Mouse (Mus musculus) liver, embryonic 11.5 days (tissue): ENCODE data around the gene Rilp. TPM values are rescaled to one million over a fixed set of nuclear protein-coding genes. Genes with fewer than 3 reads are reported as not detected.
"Not testable (repeated sequence)": the region's sequence is repeated elsewhere in the genome, so short reads cannot be mapped to it uniquely, and the experiment has no call there.

Source experiments
- ATAC-seq: fragments of 200-750 bp; cut with Nextera tagmentation; replicated peaks from 2 replicates; pipeline ENCODE4 v1.8.0; 2017; ENCODE audit warnings: moderate number of reproducible peaks, mild to moderate bottlenecking, moderate TSS enrichment, moderate library complexity; ENCODE audit not compliant: low FRiP score
- DNase-seq: peaks from one replicate; pipeline ENCODE4 v3.0.0-alpha.2; 2017; ENCODE audit warnings: low spot score
- H3K27ac ChIP-seq: fragments of 300-500 bp; sonication (generic); 2 replicates; pipeline ENCODE4 v1.5.1; 2014; ENCODE audit warnings: mild to moderate bottlenecking, low read depth, low read length, control low read depth
- H3K27me3 ChIP-seq: fragments of 300-500 bp; sonication (generic); replicated peaks from 2 replicates; pipeline ENCODE4 v1.6.1; 2014; ENCODE audit warnings: low read length, mixed read lengths; ENCODE audit not compliant: control insufficient read depth, insufficient read depth
- H3K36me3 ChIP-seq: fragments of 300-500 bp; sonication (generic); 2 replicates; pipeline ENCODE4 v1.6.1; 2014; ENCODE audit warnings: mild to moderate bottlenecking, low read length, moderate library complexity, mixed read lengths; ENCODE audit not compliant: control insufficient read depth, insufficient read depth
- H3K4me1 ChIP-seq: fragments of 300-500 bp; sonication (generic); replicated peaks from 2 replicates; pipeline ENCODE4 v1.6.1; 2014; ENCODE audit warnings: low read length, mixed read lengths; ENCODE audit not compliant: control insufficient read depth, insufficient read depth
- H3K4me2 ChIP-seq: fragments of 300-500 bp; sonication (generic); 2 replicates; pipeline ENCODE4 v1.6.1; 2014; ENCODE audit warnings: mild to moderate bottlenecking, control low read depth, moderate library complexity
- H3K4me3 ChIP-seq: fragments of 300-500 bp; sonication (generic); 2 replicates; pipeline ENCODE4 v1.5.1; 2014; ENCODE audit warnings: low read depth, low read length, control low read depth
- H3K9ac ChIP-seq: fragments of 300-500 bp; sonication (generic); 2 replicates; pipeline ENCODE4 v1.6.1; 2014; ENCODE audit warnings: low read depth, low read length, control low read depth
- H3K9me3 ChIP-seq: fragments of 300-500 bp; sonication (generic); 2 replicates; pipeline ENCODE4 v1.6.1; 2016; ENCODE audit warnings: low read length, inconsistent platforms, mixed read lengths; ENCODE audit not compliant: control insufficient read depth
- WGBS: fragments of 180-500 bp; shearing (Covaris S2); extraction: QIAGEN DNeasy Blood & Tissue Kit; methylation state at CpG from one replicate; pipeline ENCODE4 v1.1.7; 2014; 5-methylcytosine and 5-hydroxymethylcytosine counted together
- polyA plus RNA-seq: library from polyadenylated mRNA; unstranded; fragments of >200 nt; fragmentation: Nextera tagmentation; extraction: Ambion mirVana; gene quantifications from 2 replicates; pipeline ENCODE4 v1.2.1, GENCODE M21; 2014

The Rilp gene
- polyA plus RNA-seq, 1 experiment from 2014 or later: 1.2 TPM

- H3K4me1 ChIP-seq: peaks cover 3% of the 10 kb centered on the region; the same call in 1 of the 2 replicates
- no peak overlapping the region for H3K27ac ChIP-seq
- DNase-seq (no peak), ATAC-seq (no peak)
- H3K36me3 ChIP-seq: no peaks in the 10 kb centered on the region
- 80% methylated on average over 9 of the region's 9 CpGs for WGBS
- H3K4me3 ChIP-seq: no peak overlapping the region
- H3K27me3 ChIP-seq: no peaks in the 10 kb centered on the region
- H3K4me2 ChIP-seq: no peak overlapping the region
- H3K9me3 ChIP-seq: no peaks in the 10 kb centered on the region
- no peak overlapping the region for H3K9ac ChIP-seq
Observed at GRCm38 (mm10) chr11:75551961-75552441, 42.1 kb downstream of the Rilp start.

- no peaks in the 10 kb centered on the region for H3K36me3 ChIP-seq
- H3K4me1 ChIP-seq: peaks cover 3% of the 10 kb centered on the region; the same call in 1 of the 2 replicates
- no peak for DNase-seq
- H3K4me2 ChIP-seq: no peak overlapping the region
- H3K27ac ChIP-seq: no peak overlapping the region
- H3K9ac ChIP-seq: no peak overlapping the region
- H3K4me3 ChIP-seq: no peak overlapping the region
- no peaks in the 10 kb centered on the region for H3K27me3 ChIP-seq
- WGBS: 75% methylated on average over 7 of the region's 7 CpGs
- ATAC-seq: no peak
- H3K9me3 ChIP-seq: no peaks in the 10 kb centered on the region
Observed at GRCm38 (mm10) chr11:75552906-75553482, 43.1 kb downstream of the Rilp start.

- not testable (repeated sequence) for H3K4me1 ChIP-seq, H3K27me3 ChIP-seq, H3K27ac ChIP-seq, H3K4me3 ChIP-seq, H3K9me3 ChIP-seq, H3K4me2 ChIP-seq, DNase-seq, H3K9ac ChIP-seq, ATAC-seq, H3K36me3 ChIP-seq
- 87% methylated on average over 6 of the region's 6 CpGs for WGBS
Observed at GRCm38 (mm10) chr11:75556006-75556405, 46.1 kb downstream of the Rilp start.

GRCm38 (mm10) chr11:75557142-75557541 lies 47.2 kb downstream of the Rilp start:
- no peak overlapping the region for H3K27ac ChIP-seq
- H3K4me1 ChIP-seq: 0 out of 2 replicates have a peak, but pooled peaks cover 5% of the 10 kb centered on the region
- 92% methylated on average over 6 of the region's 6 CpGs for WGBS
- no peak for ATAC-seq
- H3K9ac ChIP-seq: no peak overlapping the region
- H3K9me3 ChIP-seq: no peaks in the 10 kb centered on the region
- no peak for DNase-seq
- no peak overlapping the region for H3K4me2 ChIP-seq
- no peaks in the 10 kb centered on the region for H3K27me3 ChIP-seq
- H3K36me3 ChIP-seq: no peaks in the 10 kb centered on the region
- H3K4me3 ChIP-seq: no peak overlapping the region

GRCm38 (mm10) chr11:75558101-75558500 lies 48.2 kb downstream of the Rilp start:
- Histone ChIP-seq H3K36me3 (no peaks in the 10 kb centered on the region), H3K9ac (no peak overlapping the region), H3K27ac (no peak overlapping the region), H3K9me3 (no peaks in the 10 kb centered on the region), H3K27me3 (no peaks in the 10 kb centered on the region), H3K4me1 (0 out of 2 replicates have a peak, but pooled peaks cover 5% of the 10 kb centered on the region), H3K4me3 (no peak overlapping the region), H3K4me2 (no peak overlapping the region)
- ATAC-seq (no peak), DNase-seq (no peak)
- WGBS: 84% methylated on average over 1 of the region's 1 CpGs

GRCm38 (mm10) chr11:75559870-75560504 lies 50.1 kb downstream of the Rilp start:
- Histone ChIP-seq H3K4me2 (no peak overlapping the region), H3K9me3 (no peaks in the 10 kb centered on the region), H3K4me1 (peaks cover 11% of the 10 kb centered on the region), H3K27me3 (no peaks in the 10 kb centered on the region), H3K9ac (no peak overlapping the region), H3K36me3 (no peaks in the 10 kb centered on the region), H3K4me3 (no peak overlapping the region), H3K27ac (no peak overlapping the region)
- ATAC-seq (no peak), DNase-seq (no peak)
- 81% methylated on average over 8 of the region's 8 CpGs for WGBS

GRCm38 (mm10) chr11:75560530-75561409 lies 50.9 kb downstream of the Rilp start:
- no peak for ATAC-seq
- whole genome bisulfite sequencing: 76% methylated on average over 14 of the region's 14 CpGs

GRCm38 (mm10) chr11:75561410-75561791 lies 51.5 kb downstream of the Rilp start:
- WGBS: 82% methylated on average over 5 of the region's 5 CpGs
- Histone ChIP-seq H3K9me3 (no peaks in the 10 kb centered on the region), H3K4me2 (no peak overlapping the region), H3K27ac (no peak overlapping the region), H3K27me3 (no peaks in the 10 kb centered on the region), H3K4me3 (no peak overlapping the region), H3K9ac (no peak overlapping the region), H3K4me1 (peaks cover 15% of the 10 kb centered on the region), H3K36me3 (no peaks in the 10 kb centered on the region)
- no peak for DNase-seq
- ATAC-seq: no peak

More at GRCm38 (mm10) chr11:75560530-75561409, 50.9 kb downstream of the Rilp start:
- peaks cover 13% of the 10 kb centered on the region for H3K4me1 ChIP-seq
- H3K27ac ChIP-seq: no peak overlapping the region
- H3K4me2 ChIP-seq: no peak overlapping the region
- no peaks in the 10 kb centered on the region for H3K36me3 ChIP-seq
- no peaks in the 10 kb centered on the region for H3K9me3 ChIP-seq
- DNase-seq: no peak
- no peak overlapping the region for H3K9ac ChIP-seq
- no peaks in the 10 kb centered on the region for H3K27me3 ChIP-seq
- H3K4me3 ChIP-seq: no peak overlapping the region
